Mouse (Mus musculus) heart, embryonic 13.5 days (tissue): ENCODE results near the gene Fes. TPM values are rescaled to one million over a fixed set of nuclear protein-coding genes. Genes with fewer than 3 reads are reported as not detected.
A peak's percentile ranks its signal among the peaks of the same experiment; 100 is the strongest.

ENCODE experiments used
- ATAC-seq: fragments of 200-750 bp; cut with Nextera tagmentation; 2 replicates; pipeline ENCODE4 v1.8.0; 2017; ENCODE audit warnings: moderate TSS enrichment; ENCODE audit not compliant: insufficient number of reproducible peaks, low FRiP score, low TSS enrichment; ENCODE audit errors: extremely low read depth
- H3K27ac ChIP-seq: fragments of 300-500 bp; sonication (generic); replicated peaks from 2 replicates; pipeline ENCODE4 v1.5.1; 2015; ENCODE audit warnings: moderate library complexity, mild to moderate bottlenecking, inconsistent platforms
- H3K27me3 ChIP-seq: fragments of 300-500 bp; sonication (generic); replicated peaks from 2 replicates; pipeline ENCODE4 v1.6.1; 2015; ENCODE audit warnings: mild to moderate bottlenecking, inconsistent platforms
- H3K36me3 ChIP-seq: fragments of 300-500 bp; sonication (generic); 2 replicates; pipeline ENCODE4 v1.6.1; 2015; ENCODE audit warnings: mild to moderate bottlenecking, inconsistent platforms
- H3K4me1 ChIP-seq: fragments of 300-500 bp; sonication (generic); 2 replicates; pipeline ENCODE4 v1.6.1; 2015; ENCODE audit warnings: inconsistent platforms
- H3K4me2 ChIP-seq: fragments of 300-500 bp; sonication (generic); 2 replicates; pipeline ENCODE4 v1.6.1; 2015; ENCODE audit warnings: inconsistent platforms, mild to moderate bottlenecking, moderate library complexity
- H3K4me3 ChIP-seq: fragments of 300-500 bp; sonication (generic); 2 replicates; pipeline ENCODE4 v1.5.1; 2015; ENCODE audit warnings: moderate library complexity, mild to moderate bottlenecking, inconsistent platforms
- H3K9ac ChIP-seq: fragments of 300-500 bp; sonication (generic); 2 replicates; pipeline ENCODE4 v1.6.1; 2015; ENCODE audit warnings: inconsistent platforms, mild to moderate bottlenecking, moderate library complexity
- H3K9me3 ChIP-seq: fragments of 300-500 bp; sonication (generic); 2 replicates; pipeline ENCODE4 v1.6.1; 2016; ENCODE audit warnings: inconsistent platforms
- WGBS: fragments of 180-500 bp; shearing (Covaris S2); methylation state at CpG from one replicate; pipeline ENCODE4 v1.1.7; 2015; ENCODE audit warnings: mixed read lengths; 5-methylcytosine and 5-hydroxymethylcytosine counted together
- polyA plus RNA-seq: library from polyadenylated mRNA; unstranded; fragments of >200 nt; fragmentation: Nextera tagmentation; extraction: Ambion mirVana; gene quantifications from 2 replicates; pipeline ENCODE4 v1.2.1, GENCODE M21; 2015

Fes gene
- polyA plus RNA-seq, 1 experiment from 2014 or later, result 10.8 TPM

DNA sequence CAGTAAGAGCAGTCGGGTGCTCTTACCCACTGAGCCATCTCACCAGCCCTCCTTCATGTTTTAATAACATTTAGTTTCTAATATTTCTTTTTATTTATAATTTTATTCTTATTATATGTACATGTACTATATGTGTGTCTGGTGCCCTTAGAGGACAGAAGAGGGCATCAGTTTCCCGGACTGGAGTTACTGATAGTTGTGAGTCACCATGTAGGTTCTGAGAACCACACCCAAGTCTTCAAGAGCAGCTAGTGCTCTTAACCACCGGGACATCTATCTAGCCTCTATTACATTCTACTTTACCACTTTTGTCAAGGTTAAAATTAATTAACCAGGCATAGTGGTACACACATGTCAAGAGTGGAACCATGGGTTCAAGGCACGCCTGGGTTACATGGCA lies 6.9 kb upstream of the Fes start:
- H3K4me3 ChIP-seq, result no peak overlapping the region
- no peaks in the 10 kb centered on the region for H3K9me3 ChIP-seq
- peaks cover 14% of the 10 kb centered on the region for H3K4me1 ChIP-seq
- H3K36me3 ChIP-seq, result peaks cover 87% of the 10 kb centered on the region
- 83% methylated on average over 4 of the region's 4 CpGs for WGBS
- H3K27me3 ChIP-seq, result no peaks in the 10 kb centered on the region
- no peak overlapping the region for H3K9ac ChIP-seq
- no peak overlapping the region for H3K27ac ChIP-seq
- no peak for ATAC-seq
- no peak overlapping the region for H3K4me2 ChIP-seq

DNA sequence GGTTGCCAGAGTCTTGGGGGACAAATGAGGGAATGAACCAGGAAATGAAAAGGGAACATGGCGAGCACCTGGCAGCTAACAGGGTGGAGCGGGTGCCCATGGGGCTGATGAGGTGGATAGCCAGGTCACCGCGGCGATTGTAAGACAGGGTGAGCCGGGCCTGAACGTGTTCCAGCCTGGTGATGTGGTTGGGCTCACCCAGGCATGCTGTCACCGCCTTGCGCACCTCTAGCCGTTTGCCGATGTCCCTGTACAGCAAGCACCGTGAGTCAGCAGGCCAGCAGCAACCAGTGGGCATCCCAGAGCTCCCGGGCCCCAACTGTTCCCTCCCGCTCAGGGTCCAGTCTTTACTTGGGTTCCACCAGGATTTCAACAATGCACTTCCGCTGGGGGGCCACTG lies 4.4 kb upstream of the Fes start:
- H3K27ac ChIP-seq, result no peak overlapping the region
- no peak overlapping the region for H3K4me3 ChIP-seq
- H3K4me1 ChIP-seq, result peaks cover 18% of the 10 kb centered on the region
- no peak for ATAC-seq
- 87% methylated on average over 15 of the region's 15 CpGs for WGBS
- H3K27me3 ChIP-seq, result peaks cover 4% of the 10 kb centered on the region; the same call in 1 of the 2 replicates
- H3K36me3 ChIP-seq, result peaks cover 76% of the 10 kb centered on the region
- H3K4me2 ChIP-seq, result no peak overlapping the region
- no peaks in the 10 kb centered on the region for H3K9me3 ChIP-seq
- H3K9ac ChIP-seq, result no peak overlapping the region

DNA sequence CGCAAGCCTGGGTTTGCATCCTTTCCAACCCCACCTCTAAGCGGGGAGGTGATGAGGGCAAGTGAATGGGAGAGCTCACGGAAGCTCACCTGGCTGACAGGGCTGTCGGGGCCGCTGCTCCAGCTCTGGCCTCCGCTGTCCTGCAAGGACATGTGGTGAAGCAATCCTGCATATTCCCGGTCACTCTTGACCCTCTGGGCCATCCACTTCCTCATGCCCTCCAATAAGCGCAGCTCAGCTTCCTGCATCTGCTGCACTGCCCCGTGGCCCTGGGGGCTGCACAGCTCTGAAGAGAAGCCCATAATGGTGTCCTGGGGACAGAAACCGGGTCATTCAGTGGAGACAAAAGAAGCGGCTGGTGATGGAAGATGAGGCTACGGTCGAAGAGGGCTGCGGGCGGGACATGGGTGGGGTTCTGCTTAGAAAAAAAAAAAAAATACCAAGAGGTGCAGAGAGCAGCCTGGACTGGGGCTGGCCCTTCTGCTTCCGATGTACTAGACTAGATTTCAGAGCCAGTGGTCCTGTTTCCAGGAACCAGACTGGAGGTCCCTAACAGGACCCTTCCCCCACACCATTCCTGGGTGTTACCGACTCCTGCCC lies 613 bp downstream of the Fes start:
- peaks cover 42% of the 10 kb centered on the region for H3K36me3 ChIP-seq
- H3K27me3 ChIP-seq, result peaks cover 6% of the 10 kb centered on the region; the same call in 1 of the 2 replicates
- peaks cover 27% of the 10 kb centered on the region for H3K4me1 ChIP-seq
- H3K27ac ChIP-seq, result peak overlapping the region; percentile 82
- no peaks in the 10 kb centered on the region for H3K9me3 ChIP-seq
- WGBS, result 29% methylated on average over 17 of the region's 17 CpGs
- peak overlapping the region; percentile 83 for H3K9ac ChIP-seq
- ATAC-seq, result no peak
- H3K4me2 ChIP-seq, result peak overlapping the region; percentile 66
- H3K4me3 ChIP-seq, result peak overlapping the region; percentile 50

- peak overlapping the region; percentile 83 for H3K9ac ChIP-seq
- H3K4me2 ChIP-seq, result peak overlapping the region; percentile 66
- 28% methylated on average over 18 of the region's 18 CpGs for WGBS
- no peaks in the 10 kb centered on the region for H3K9me3 ChIP-seq
- peaks cover 41% of the 10 kb centered on the region for H3K36me3 ChIP-seq
- peaks cover 6% of the 10 kb centered on the region; the same call in 1 of the 2 replicates for H3K27me3 ChIP-seq
- no peak for ATAC-seq
- peaks cover 27% of the 10 kb centered on the region for H3K4me1 ChIP-seq
- peak overlapping the region; percentile 50 for H3K4me3 ChIP-seq
- peak overlapping the region; percentile 82 for H3K27ac ChIP-seq
Measured at GRCm38 (mm10) chr7:80386235-80386930, 1.4 kb downstream of the Fes start.

DNA sequence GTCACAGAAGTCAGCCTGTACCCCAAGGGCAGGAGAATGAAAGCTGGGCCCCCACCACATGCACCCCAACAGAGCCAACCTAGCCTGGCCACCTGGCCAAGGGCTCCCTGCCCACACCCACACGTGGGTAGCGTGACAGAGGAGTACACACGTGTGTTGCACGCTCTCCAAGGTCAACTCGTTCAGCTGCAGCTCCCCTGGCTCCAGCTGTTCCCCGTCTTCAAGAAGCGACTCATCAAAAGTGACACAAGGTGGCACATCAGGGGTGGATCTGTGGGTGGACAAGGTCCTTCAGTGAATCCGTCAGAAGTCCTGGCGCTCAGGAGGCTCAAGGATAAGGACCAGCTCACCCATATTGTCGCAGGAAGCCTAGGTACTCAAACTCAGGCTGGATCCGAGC lies 4.8 kb downstream of the Fes start:
- Histone ChIP-seq H3K27me3 (peaks cover 6% of the 10 kb centered on the region; the same call in 1 of the 2 replicates), H3K9ac (no peak overlapping the region), H3K4me1 (peaks cover 17% of the 10 kb centered on the region), H3K4me3 (no peak overlapping the region), H3K27ac (no peak overlapping the region), H3K36me3 (peaks cover 49% of the 10 kb centered on the region), H3K4me2 (no peak overlapping the region), H3K9me3 (no peaks in the 10 kb centered on the region)
- no peak for ATAC-seq
- WGBS, result 72% methylated on average over 11 of the region's 11 CpGs

DNA sequence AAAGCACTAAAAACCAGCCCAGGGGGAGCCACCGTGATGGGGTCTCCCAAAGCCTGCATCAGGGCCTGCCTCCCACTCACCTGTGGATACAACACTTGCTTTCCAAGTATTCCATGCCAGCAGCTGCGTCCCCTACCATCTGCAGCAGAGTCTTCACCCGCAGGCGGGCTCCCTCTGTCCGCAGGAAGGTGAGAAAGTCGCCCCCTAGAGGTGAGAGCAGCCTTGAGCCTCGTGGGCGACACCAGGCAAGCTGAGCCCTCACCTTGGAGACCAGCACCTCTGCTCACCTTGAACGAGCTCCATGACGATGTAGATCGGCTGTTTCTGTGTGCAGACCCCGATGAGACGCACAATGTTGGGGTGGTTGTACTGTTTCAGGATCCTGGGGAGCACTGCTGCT lies 8.2 kb downstream of the Fes start:
- WGBS, result 58% methylated on average over 13 of the region's 13 CpGs
- Histone ChIP-seq H3K4me1 (0 out of 2 replicates have a peak, but pooled peaks cover 3% of the 10 kb centered on the region), H3K36me3 (peaks cover 49% of the 10 kb centered on the region)

GRCm38 (mm10) chr7:80377471-80377870 lies 10.3 kb downstream of the Fes start:
- Histone ChIP-seq H3K36me3 (peaks cover 39% of the 10 kb centered on the region), H3K4me2 (no peak overlapping the region), H3K9me3 (no peaks in the 10 kb centered on the region), H3K4me3 (no peak overlapping the region), H3K4me1 (0 out of 2 replicates have a peak, but pooled peaks cover 3% of the 10 kb centered on the region), H3K27me3 (no peaks in the 10 kb centered on the region; the same call in 1 of the 2 replicates), H3K9ac (no peak overlapping the region), H3K27ac (no peak overlapping the region)
- ATAC-seq, result no peak
- 38% methylated on average over 6 of the region's 6 CpGs for WGBS

More for the DNA sequence above, 8.2 kb downstream of the Fes start:
- Histone ChIP-seq H3K9me3 (no peaks in the 10 kb centered on the region), H3K4me2 (no peak overlapping the region), H3K9ac (no peak overlapping the region), H3K4me3 (no peak overlapping the region), H3K27me3 (no peaks in the 10 kb centered on the region; the same call in 1 of the 2 replicates), H3K27ac (no peak overlapping the region)
- no peak for ATAC-seq

GRCm38 (mm10) chr7:80376192-80376591 lies 11.6 kb downstream of the Fes start:
- H3K36me3 ChIP-seq, result peaks cover 30% of the 10 kb centered on the region
- H3K9ac ChIP-seq, result no peak overlapping the region
- H3K27ac ChIP-seq, result no peak overlapping the region
- ATAC-seq, result no peak
- no peaks in the 10 kb centered on the region for H3K27me3 ChIP-seq
- no peak overlapping the region for H3K4me2 ChIP-seq
- no peaks in the 10 kb centered on the region for H3K9me3 ChIP-seq
- 77% methylated on average over 10 of the region's 10 CpGs for WGBS
- H3K4me3 ChIP-seq, result no peak overlapping the region
- H3K4me1 ChIP-seq, result 0 out of 2 replicates have a peak, but pooled peaks cover 5% of the 10 kb centered on the region

DNA sequence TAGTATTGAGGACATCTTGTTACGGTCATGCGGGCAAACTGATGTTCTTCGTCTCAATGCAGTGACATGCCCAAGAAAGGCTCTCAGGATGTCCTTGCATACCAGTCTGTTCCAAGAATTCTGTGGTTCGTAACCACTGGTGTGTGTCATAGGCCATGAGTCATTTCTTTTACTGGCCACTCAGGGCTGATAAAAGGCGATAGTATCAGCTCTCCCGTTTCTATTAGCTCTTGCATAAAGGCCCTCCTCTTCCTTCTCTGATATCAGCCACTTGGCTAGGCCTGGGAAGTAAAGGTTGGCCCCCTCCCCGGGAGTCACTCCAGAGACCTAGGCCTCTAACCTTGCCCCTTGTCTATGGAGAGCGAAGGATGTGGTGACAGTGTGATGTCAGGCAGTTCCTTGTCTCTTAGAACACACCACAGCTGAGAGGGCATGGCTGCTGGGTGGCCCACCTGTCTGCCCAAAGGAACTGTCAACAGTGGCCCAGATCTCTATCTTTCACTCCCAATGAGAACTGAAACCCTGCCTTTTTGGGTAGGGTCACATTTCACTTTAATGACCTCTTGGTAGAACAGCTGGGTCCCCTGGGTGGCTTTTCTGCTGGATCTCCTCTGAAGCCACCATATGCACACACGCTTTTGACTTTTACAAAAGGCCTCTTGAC lies 12.2 kb downstream of the Fes start:
- no peak overlapping the region for H3K4me2 ChIP-seq
- H3K27me3 ChIP-seq, result no peaks in the 10 kb centered on the region
- H3K4me3 ChIP-seq, result no peak overlapping the region
- peaks cover 23% of the 10 kb centered on the region for H3K36me3 ChIP-seq
- no peak overlapping the region for H3K27ac ChIP-seq
- H3K4me1 ChIP-seq, result peaks cover 5% of the 10 kb centered on the region; the same call in 1 of the 2 replicates
- no peaks in the 10 kb centered on the region for H3K9me3 ChIP-seq
- WGBS, result 41% methylated on average over 9 of the region's 9 CpGs
- no peak for ATAC-seq
- no peak overlapping the region for H3K9ac ChIP-seq

DNA sequence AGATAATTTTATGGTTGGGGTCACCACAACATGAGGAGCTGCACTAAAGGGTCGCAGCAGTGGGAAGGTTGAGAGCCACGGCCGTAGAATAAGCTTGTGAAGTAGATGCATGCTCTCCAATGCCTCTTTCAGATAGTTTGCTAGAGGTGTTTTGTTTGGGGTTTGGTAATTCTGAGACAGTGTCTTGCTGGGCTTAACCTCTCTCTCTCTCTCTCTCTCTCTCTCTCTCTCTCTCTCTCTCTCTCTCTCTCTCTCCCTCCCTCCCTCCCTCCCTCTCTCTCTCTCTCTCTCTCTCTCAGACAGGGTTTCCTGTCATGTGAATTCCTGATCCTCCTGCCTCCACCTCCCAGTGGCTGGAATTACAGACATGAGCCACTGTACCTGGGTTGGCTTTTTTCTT lies 13.0 kb downstream of the Fes start:
- WGBS, result 86% methylated on average over 3 of the region's 3 CpGs
- peaks cover 15% of the 10 kb centered on the region for H3K36me3 ChIP-seq
- no peaks in the 10 kb centered on the region for H3K9me3 ChIP-seq
- ATAC-seq, result no peak
- no peak overlapping the region for H3K4me3 ChIP-seq
- H3K27ac ChIP-seq, result no peak overlapping the region
- H3K27me3 ChIP-seq, result no peaks in the 10 kb centered on the region
- H3K4me1 ChIP-seq, result peaks cover 13% of the 10 kb centered on the region
- H3K4me2 ChIP-seq, result no peak overlapping the region
- H3K9ac ChIP-seq, result no peak overlapping the region

- ATAC-seq, result no peak
- Histone ChIP-seq H3K27me3 (no peaks in the 10 kb centered on the region), H3K9me3 (no peaks in the 10 kb centered on the region), H3K36me3 (peaks cover 11% of the 10 kb centered on the region; the same call in 1 of the 2 replicates), H3K4me2 (no peak overlapping the region), H3K4me3 (no peak overlapping the region), H3K27ac (no peak overlapping the region), H3K9ac (0 out of 2 replicates have a peak overlapping the region, but pooled peaks have one; percentile 19), H3K4me1 (peaks cover 17% of the 10 kb centered on the region)
- 48% methylated on average over 3 of the region's 3 CpGs for WGBS
Measured at GRCm38 (mm10) chr7:80374280-80374679, 13.5 kb downstream of the Fes start.
